Mouse (Mus musculus): Measurements from ENCODE around the gene Rapgef4.

Gene Rapgef4

GRCm38 (mm10) chr2:72226006-72226405 is 245.0 kb downstream of the Rapgef4 start:
- DNase-seq (ENCODE audit: extremely low read depth, low read depth, low spot score): no peak

GRCm38 (mm10) chr2:72227416-72227815 is 246.4 kb downstream of the Rapgef4 start:
- DNase-seq (ENCODE audit: extremely low read depth, low read depth, low spot score): no peak

- no peak for DNase-seq (ENCODE audit: extremely low read depth, low read depth, low spot score)
Observed at GRCm38 (mm10) chr2:72228881-72229280, 247.8 kb downstream of the Rapgef4 start.

GRCm38 (mm10) chr2:72230545-72230944 is 249.5 kb downstream of the Rapgef4 start:
- DNase-seq (ENCODE audit: extremely low read depth, low read depth, low spot score): no peak

- no peak for DNase-seq (ENCODE audit: extremely low read depth, low read depth, low spot score)
Observed at GRCm38 (mm10) chr2:72234085-72234484, 253.0 kb downstream of the Rapgef4 start.

GRCm38 (mm10) chr2:72234943-72235342 is 253.9 kb downstream of the Rapgef4 start:
- no peak for DNase-seq (ENCODE audit: extremely low read depth, low read depth, low spot score)

- no peak for DNase-seq (ENCODE audit: extremely low read depth, low read depth, low spot score)
Observed at GRCm38 (mm10) chr2:72235361-72235901, 254.4 kb downstream of the Rapgef4 start.

GRCm38 (mm10) chr2:72238421-72238820 is 257.4 kb downstream of the Rapgef4 start:
- DNase-seq (ENCODE audit: extremely low read depth, low read depth, low spot score): no peak

- no peak for DNase-seq (ENCODE audit: extremely low read depth, low read depth, low spot score)
Observed at GRCm38 (mm10) chr2:72238925-72239324, 257.9 kb downstream of the Rapgef4 start.

- DNase-seq (ENCODE audit: extremely low read depth, low read depth, low spot score): no peak
Observed at GRCm38 (mm10) chr2:72239456-72239855, 258.4 kb downstream of the Rapgef4 start.

GRCm38 (mm10) chr2:72239993-72240392 is 259.0 kb downstream of the Rapgef4 start:
- DNase-seq (ENCODE audit: extremely low read depth, low read depth, low spot score): no peak

GRCm38 (mm10) chr2:72240691-72241090 is 259.7 kb downstream of the Rapgef4 start:
- no peak for DNase-seq (ENCODE audit: extremely low read depth, low read depth, low spot score)

GRCm38 (mm10) chr2:72241714-72242472 is 260.9 kb downstream of the Rapgef4 start:
- no peak for DNase-seq (ENCODE audit: extremely low read depth, low read depth, low spot score)

- DNase-seq (ENCODE audit: extremely low read depth, low read depth, low spot score): no peak
Observed at GRCm38 (mm10) chr2:72242910-72243675, 262.1 kb downstream of the Rapgef4 start.

- DNase-seq (ENCODE audit: extremely low read depth, low read depth, low spot score): no peak
Observed at GRCm38 (mm10) chr2:72245631-72246030, 264.6 kb downstream of the Rapgef4 start.

- DNase-seq (ENCODE audit: extremely low read depth, low read depth, low spot score): no peak
Observed at GRCm38 (mm10) chr2:72246376-72246775, 265.3 kb downstream of the Rapgef4 start.

GRCm38 (mm10) chr2:72247819-72248218 is 266.8 kb downstream of the Rapgef4 start:
- no peak for DNase-seq (ENCODE audit: extremely low read depth, low read depth, low spot score)

GRCm38 (mm10) chr2:72252510-72253505 is 271.8 kb downstream of the Rapgef4 start:
- no peak for DNase-seq (ENCODE audit: extremely low read depth, low read depth, low spot score)

- no peak for DNase-seq (ENCODE audit: extremely low read depth, low read depth, low spot score)
Observed at GRCm38 (mm10) chr2:72253882-72254281, 272.8 kb downstream of the Rapgef4 start.

GRCm38 (mm10) chr2:72254813-72255582 is 274.0 kb downstream of the Rapgef4 start:
- no peak for DNase-seq (ENCODE audit: extremely low read depth, low read depth, low spot score)
